Mouse (Mus musculus): ENCODE measurements around the gene Nefh.

DNA sequence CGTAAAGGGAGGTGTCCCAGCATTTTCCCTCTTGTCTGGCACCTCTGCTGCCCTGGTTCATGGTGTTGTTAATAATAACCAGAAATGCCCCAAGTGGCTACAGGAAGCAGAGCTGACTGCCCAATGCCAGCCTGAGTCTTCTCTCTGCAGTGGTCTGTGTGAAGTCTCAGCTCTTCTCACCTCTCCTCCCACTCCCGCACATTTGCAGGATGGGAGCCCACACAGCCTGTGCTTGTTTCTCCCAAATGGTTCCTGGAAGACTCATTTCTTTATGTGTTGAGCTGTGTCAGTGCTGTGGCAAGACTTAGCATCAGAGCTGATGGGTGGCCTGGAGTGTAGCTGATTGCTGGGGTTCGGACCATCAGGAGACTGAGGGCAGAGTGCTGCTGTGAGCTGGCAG is 20.6 kb downstream of the Nefh start:
- TF ChIP-seq POLR2A (IDR thresholded peaks at IDR 0.05; ENCODE audit: borderline replicate concordance, low read depth, low read length) (no peak), CTCF (IDR thresholded peaks at IDR 0.05; ENCODE audit: low read depth, low read length) (no peak)

Measured in bone marrow macrophage, adult 2 months (primary cell).